Mouse (Mus musculus): ENCODE results near the gene Ecpas. TPM values are rescaled to one million over a fixed set of nuclear protein-coding genes. Genes with fewer than 3 reads are reported as not detected.

Gene Ecpas
- 78.2 and 104 TPM in 2 replicates for total RNA-seq (2023)

DNA sequence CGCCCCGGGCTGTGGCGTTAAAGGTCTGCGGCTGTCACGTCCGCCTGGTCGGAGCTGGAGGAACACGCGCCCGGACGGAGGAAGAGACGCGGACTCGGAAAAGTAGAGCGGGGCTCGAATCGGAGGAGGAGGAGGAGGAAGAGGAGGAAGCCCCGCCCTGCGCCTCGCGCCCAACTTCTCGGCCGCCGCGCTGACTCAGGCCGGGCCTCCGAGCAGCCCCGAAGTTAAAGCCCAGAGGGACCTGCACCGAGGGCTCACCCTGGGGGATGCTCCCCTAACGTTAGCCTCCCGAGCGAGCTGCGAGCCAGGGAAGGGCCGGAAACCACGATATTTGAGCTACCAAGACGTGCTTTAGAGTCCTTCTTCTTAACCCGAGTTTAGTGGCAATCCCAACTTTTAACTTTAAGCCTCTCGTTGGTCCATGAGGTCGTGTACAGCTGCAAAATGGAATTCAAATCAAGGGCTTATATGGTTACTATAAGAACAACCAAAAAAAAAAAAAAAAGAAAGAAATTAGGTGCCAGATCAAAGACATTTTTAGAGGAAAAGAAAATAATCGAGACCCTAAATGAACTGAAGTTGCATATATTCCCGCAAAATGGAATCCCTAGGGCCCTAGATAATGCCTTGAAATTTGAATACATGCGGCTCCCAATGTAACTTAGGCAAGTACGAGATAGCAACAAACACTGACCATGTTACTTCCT is at the start of gene Ecpas:
Gene Ecpas, minus strand, starts transcription at position 121 of the 707 bp plus-strand sequence.

DNA sequence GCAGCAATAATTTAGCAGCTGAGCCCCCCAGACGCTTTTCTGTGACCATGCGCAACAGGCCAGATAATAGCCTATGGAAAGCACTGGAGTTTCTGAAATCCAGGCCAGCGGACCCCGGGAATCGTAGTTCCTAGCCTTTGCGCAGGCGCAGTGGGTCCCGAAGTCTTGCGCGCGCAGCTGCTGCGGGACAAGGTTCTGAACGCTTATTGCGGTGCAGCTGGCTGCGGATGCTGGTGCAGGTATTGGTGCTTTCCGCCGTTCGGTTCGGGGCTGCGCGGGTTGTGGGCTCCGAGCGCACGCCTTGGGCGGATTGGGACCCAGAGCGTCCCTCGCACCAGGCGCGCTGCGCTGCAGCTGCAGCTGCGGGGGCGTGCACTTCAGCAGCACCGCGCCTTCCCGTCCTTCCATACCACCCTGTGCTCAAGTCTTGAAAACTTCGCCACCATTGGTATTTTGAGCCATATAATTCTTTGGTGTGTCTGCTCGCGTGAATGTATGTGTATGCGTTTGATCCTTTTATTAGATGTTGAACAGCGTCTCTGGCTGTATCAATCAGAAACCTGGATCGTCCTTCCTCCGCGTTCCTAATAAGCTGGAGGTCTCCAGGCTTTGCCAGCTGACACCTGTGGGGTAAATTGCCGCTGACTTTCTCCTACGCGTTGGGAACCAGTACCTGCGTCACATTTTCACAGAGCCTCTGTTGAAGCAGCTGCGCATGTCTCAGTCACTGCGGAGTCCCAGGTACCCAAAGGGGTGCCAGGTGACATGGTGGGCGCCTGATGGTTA is 31.1 kb upstream of the Ecpas start, which contains the start of gene Zkscan16:
Gene Zkscan16, plus strand, starts transcription at position 209 of the 786 bp plus-strand sequence.

DNA sequence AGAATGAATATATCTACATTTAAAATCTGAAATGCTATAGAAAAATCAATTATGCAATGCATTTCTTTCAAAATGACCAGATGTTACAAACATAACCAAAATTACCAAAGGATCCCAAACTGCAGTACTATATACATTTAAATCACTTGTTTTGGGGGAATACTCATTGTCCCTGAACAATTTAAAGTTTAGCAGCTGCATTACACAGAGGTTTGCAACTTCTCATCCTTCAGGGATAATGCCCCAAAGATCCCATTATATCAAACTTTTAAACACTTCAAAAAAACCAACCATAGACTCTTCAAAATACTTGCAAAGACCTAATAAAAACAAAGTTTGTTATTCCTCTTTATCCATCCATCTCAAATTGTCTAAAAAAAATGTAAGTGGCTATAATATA is 124.9 kb downstream of the Ecpas start, which contains the start of gene Olfr267:
Gene Olfr267, minus strand, starts transcription at position 101 of the 400 bp plus-strand sequence.

Other genes with a start within 250 kb of the Ecpas start
- gene Olfr267, start 125.0 kb downstream of the Ecpas start, total RNA-seq (2023), result not detected in 2 replicates
- gene Zkscan16, start 30.9 kb upstream of the Ecpas start, total RNA-seq (2023), result not detected in 2 replicates
- gene Ptgr1, start 74.4 kb upstream of the Ecpas start, total RNA-seq (2023), result 18.2 and 21.9 TPM in 2 replicates
- gene Dnajc25, start 82.3 kb upstream of the Ecpas start, total RNA-seq (2023), result 6.0 and 6.5 TPM in 2 replicates
- gene Gm20503, start 90.5 kb upstream of the Ecpas start, total RNA-seq (2023), result 4.4 TPM in 1 of 2 replicates, not detected in the other
- gene Gng10, start 122.3 kb upstream of the Ecpas start, total RNA-seq (2023), result 60.6 and 65.0 TPM in 2 replicates
- not detected in 2 replicates for gene AI481877, start 226.2 kb upstream of the Ecpas start, total RNA-seq (2023)